Mouse (Mus musculus) embryonic facial prominence, embryonic 10.5 days (tissue): ENCODE measurements at regions not wholly inside any gene's neighbourhood (a gene's known extent, or its start where the extent isn't known, plus 50 kb on each side); places are given as distances from the start of the nearest gene placed in this dataset.
"Not testable (repeated sequence)": the region's sequence is repeated elsewhere in the genome, so short reads cannot be mapped to it uniquely, and the experiment has no call there.

Experiments
- DNase-seq: peaks from one replicate; pipeline ENCODE4 v3.0.0-alpha.2; 2017; ENCODE audit warnings: low spot score
- H3K27ac ChIP-seq: fragments of 300-500 bp; sonication (generic); replicated peaks from 2 replicates; pipeline ENCODE4 v1.5.1; 2016; ENCODE audit warnings: mild to moderate bottlenecking
- H3K27me3 ChIP-seq: fragments of 300-500 bp; sonication (generic); replicated peaks from 2 replicates; pipeline ENCODE4 v1.6.1; 2016; ENCODE audit warnings: low read depth, mild to moderate bottlenecking; ENCODE audit not compliant: poor library complexity, severe bottlenecking
- H3K36me3 ChIP-seq: fragments of 300-500 bp; sonication (generic); replicated peaks from 2 replicates; pipeline ENCODE4 v1.6.1; 2016; ENCODE audit warnings: mild to moderate bottlenecking, moderate library complexity
- H3K4me1 ChIP-seq: fragments of 300-500 bp; sonication (generic); 2 replicates; pipeline ENCODE4 v1.6.1; 2016
- H3K4me3 ChIP-seq: fragments of 300-500 bp; sonication (generic); 2 replicates; pipeline ENCODE4 v1.5.1; 2016; ENCODE audit warnings: mild to moderate bottlenecking, moderate library complexity
- H3K9me3 ChIP-seq: fragments of 300-500 bp; sonication (generic); 2 replicates; pipeline ENCODE4 v1.6.1; 2016; ENCODE audit warnings: mild to moderate bottlenecking
- WGBS: fragments of 180-500 bp; shearing (Covaris S2); methylation state at CpG from one replicate; pipeline ENCODE4 v1.1.7; 2016; 5-methylcytosine and 5-hydroxymethylcytosine counted together

DNA sequence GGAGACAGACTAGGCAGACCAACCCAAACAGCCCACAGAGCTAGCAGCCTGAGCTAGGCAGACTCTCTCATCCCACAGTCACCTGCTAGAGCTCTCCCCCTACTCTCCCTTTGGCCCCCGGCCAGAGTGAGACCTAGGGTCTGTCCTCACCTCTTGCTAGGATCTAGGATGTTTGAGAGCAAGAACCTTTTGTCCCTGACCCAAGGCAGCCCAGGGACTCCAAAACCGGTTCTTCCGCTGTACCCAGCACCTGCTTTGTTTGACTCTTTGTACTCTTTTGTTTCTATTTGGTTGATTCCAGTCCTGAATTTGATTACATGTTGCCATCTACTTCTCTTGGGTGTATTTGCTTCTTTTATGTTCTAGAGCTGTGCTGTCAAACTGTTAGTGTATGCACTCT lies 75.3 kb downstream of the H60c start:
- WGBS = 66% methylated on average over 3 of the region's 3 CpGs
- Histone ChIP-seq H3K4me1 (no peaks in the 10 kb centered on the region), H3K27ac (no peak overlapping the region), H3K36me3 (no peaks in the 10 kb centered on the region), H3K27me3 (no peaks in the 10 kb centered on the region), H3K4me3 (no peak overlapping the region), H3K9me3 (peaks cover 15% of the 10 kb centered on the region; the same call in 1 of the 2 replicates)
- no peak for DNase-seq

- Histone ChIP-seq H3K36me3 (no peaks in the 10 kb centered on the region), H3K4me3 (no peak overlapping the region), H3K27me3 (no peaks in the 10 kb centered on the region), H3K4me1 (no peaks in the 10 kb centered on the region), H3K27ac (no peak overlapping the region), H3K9me3 (peaks cover 19% of the 10 kb centered on the region; the same call in 1 of the 2 replicates)
- no peak for DNase-seq
- 86% methylated on average over 4 of the region's 4 CpGs for WGBS
These were observed 79.2 kb downstream of the H60c start for GRCm38 (mm10) chr10:3188361-3188760.

DNA sequence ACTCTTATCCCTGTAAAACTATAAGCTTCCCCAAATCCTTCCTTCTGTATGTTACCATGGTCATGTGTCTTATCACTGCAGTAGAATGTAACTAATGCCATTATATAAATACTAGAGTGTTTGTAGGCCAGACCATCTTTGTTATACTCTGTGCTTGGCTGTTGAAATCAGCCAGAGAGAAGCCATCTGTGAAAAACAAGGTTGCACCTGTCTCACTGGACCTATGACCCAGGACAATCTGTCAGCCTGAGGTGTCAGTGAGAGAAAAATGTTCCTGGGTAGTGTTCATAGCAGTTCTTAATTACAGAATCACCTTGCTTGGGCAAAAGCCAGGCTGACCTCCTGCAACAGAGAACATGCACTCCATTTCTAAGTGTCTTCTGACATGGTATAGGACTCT lies 87.5 kb downstream of the H60c start:
- Histone ChIP-seq H3K4me3 (no peak overlapping the region), H3K27me3 (no peaks in the 10 kb centered on the region), H3K9me3 (peaks cover 40% of the 10 kb centered on the region), H3K27ac (no peak overlapping the region), H3K4me1 (no peaks in the 10 kb centered on the region), H3K36me3 (no peaks in the 10 kb centered on the region)
- DNase-seq = no peak

DNA sequence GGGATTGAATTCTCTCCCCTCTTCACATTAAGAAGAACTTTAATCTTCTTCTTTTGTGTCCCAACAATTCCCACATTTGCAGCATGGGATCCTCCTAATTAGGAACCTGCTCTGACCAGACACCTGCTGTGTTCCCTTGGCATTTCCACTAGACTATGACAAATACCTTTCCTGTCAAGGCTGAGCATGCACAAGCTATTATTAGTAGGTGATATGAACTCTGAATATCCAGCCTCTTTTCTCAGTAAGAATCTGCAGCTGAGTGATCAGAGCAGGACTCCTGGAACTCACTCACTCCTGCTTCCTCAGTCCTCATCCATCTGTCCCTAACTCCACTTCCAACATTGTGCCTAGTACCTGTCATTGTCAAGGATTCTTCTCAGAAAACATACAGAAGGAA lies 94.0 kb downstream of the H60c start:
- H3K4me3 ChIP-seq = no peak overlapping the region
- no peaks in the 10 kb centered on the region for H3K36me3 ChIP-seq
- no peak for DNase-seq
- H3K27me3 ChIP-seq = no peaks in the 10 kb centered on the region
- H3K4me1 ChIP-seq = no peaks in the 10 kb centered on the region
- peaks cover 38% of the 10 kb centered on the region for H3K9me3 ChIP-seq
- no peak overlapping the region for H3K27ac ChIP-seq

DNA sequence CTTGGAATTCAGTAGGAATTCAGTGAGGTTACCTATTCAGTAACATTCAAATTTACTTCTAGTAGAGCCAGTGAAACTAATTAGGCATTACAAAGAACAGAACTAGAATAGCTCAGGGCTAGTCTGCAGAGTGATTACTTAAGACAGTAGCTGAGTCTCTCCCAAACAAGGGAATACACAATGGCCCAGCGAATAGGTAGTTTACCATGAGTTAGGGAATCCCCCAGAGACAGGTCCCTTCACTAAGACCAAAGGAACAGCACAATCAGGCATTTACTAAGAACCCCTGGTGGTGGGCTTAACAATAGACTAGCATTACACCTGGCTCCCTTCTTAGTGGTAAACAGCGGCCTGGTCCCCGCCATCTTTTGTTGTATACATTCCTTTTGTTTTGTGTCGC lies 94.6 kb downstream of the H60c start:
- not testable (repeated sequence) for H3K4me1 ChIP-seq, H3K27ac ChIP-seq, DNase-seq, H3K27me3 ChIP-seq, H3K36me3 ChIP-seq, H3K4me3 ChIP-seq
- H3K9me3 ChIP-seq = peaks cover 36% of the 10 kb centered on the region
- WGBS = 63% methylated on average over 4 of the region's 4 CpGs

DNA sequence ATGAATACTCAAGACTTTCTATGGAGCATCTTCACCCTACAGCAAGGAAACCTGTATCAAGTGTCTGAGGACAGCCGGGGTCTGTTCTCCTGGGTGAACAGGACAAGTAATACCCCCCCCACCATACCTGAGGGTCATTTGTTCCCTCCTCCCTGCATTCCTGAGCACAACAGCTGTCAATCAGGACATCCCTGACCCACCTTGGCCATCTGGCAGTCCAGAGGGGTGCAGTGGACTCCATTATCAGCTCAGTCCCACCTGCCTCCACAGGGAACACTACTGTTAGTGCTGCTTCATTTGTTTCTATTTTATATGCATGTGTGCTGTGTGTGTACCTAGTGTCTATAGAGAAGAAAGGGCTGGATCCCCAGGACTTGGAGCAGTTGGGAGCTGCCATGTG lies 95.3 kb downstream of the H60c start:
- Histone ChIP-seq H3K4me1 (no peaks in the 10 kb centered on the region), H3K27ac (no peak overlapping the region), H3K4me3 (no peak overlapping the region), H3K9me3 (peaks cover 38% of the 10 kb centered on the region), H3K27me3 (no peaks in the 10 kb centered on the region), H3K36me3 (no peaks in the 10 kb centered on the region)
- 91% methylated on average over 1 of the region's 1 CpGs for WGBS
- no peak for DNase-seq

DNA sequence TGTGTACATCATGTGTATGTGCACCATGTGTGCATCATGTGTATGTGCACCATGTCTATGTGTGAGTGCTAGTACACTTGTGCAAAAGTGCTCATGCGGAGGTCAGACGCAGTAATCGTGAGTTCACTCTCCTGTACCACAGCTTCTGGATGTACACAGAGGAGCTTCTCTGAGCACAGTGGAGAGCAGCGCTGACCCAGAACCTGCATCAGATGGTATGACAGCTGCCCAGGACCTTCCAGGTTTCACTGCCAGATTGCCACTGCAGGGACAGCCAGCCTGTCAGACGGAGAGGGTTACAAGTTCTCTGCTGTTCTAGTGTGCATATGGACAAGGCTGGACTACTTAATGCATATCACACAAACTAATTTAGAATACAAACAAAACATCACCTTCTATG lies 96.2 kb downstream of the H60c start:
- Histone ChIP-seq H3K4me1 (no peaks in the 10 kb centered on the region), H3K4me3 (no peak overlapping the region), H3K27ac (no peak overlapping the region), H3K9me3 (peaks cover 38% of the 10 kb centered on the region), H3K27me3 (no peaks in the 10 kb centered on the region), H3K36me3 (no peaks in the 10 kb centered on the region)
- 94% methylated on average over 5 of the region's 5 CpGs for WGBS
- DNase-seq = no peak

GRCm38 (mm10) chr10:3155542-3155941 lies 112.0 kb downstream of the H60c start:
- H3K9me3 ChIP-seq = peaks cover 70% of the 10 kb centered on the region
- H3K27me3 ChIP-seq = no peaks in the 10 kb centered on the region
- no peaks in the 10 kb centered on the region for H3K36me3 ChIP-seq
- WGBS = 83% methylated on average over 4 of the region's 4 CpGs
- H3K4me3 ChIP-seq = no peak overlapping the region
- H3K4me1 ChIP-seq = no peaks in the 10 kb centered on the region
- DNase-seq = no peak
- H3K27ac ChIP-seq = no peak overlapping the region

DNA sequence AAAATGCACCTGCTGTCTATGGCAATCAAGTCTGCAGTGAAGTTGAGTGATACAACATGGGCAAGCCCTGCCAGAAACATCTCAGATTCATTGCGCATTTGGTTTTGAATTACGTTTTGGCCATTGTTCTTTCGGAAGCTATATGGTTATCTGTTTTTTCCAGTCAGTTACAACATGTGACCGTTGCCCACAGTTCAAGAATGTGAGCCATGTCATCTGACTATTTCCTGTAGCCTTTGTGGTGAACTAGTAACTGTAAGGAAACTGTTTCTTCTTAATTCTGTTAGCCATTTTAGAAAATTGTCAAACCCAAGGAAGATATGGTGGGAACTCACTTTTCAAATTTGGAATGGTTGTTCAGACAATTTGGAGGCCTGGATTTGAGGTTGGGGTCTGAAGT lies 119.4 kb downstream of the H60c start:
- no peak for DNase-seq
- WGBS = 89% methylated on average over 4 of the region's 4 CpGs
- peaks cover 47% of the 10 kb centered on the region for H3K9me3 ChIP-seq
- H3K27ac ChIP-seq = no peak overlapping the region
- no peak overlapping the region for H3K4me3 ChIP-seq
- H3K27me3 ChIP-seq = no peaks in the 10 kb centered on the region
- no peaks in the 10 kb centered on the region for H3K36me3 ChIP-seq
- no peaks in the 10 kb centered on the region for H3K4me1 ChIP-seq

DNA sequence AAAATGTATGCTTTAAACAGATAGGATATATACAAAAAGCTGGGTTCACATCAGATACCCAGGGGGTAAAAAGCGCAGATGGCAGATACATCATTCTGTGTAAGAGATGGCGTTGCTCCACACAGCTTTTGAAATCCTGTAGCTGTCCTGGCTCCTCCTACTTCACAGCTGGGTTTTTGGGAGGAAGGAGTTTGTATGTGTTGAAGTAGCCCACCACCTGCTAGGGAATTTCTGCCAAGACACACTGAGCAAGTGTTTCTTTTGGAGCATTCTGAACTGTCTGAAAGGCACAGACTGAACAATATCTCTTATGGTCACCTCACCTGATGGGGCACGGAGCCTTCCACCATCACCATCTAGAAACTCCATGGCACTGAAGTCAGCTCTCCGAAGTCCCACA lies 128.3 kb downstream of the H60c start:
- H3K4me3 ChIP-seq = no peak overlapping the region
- peaks cover 62% of the 10 kb centered on the region for H3K9me3 ChIP-seq
- WGBS = 87% methylated on average over 4 of the region's 4 CpGs
- no peaks in the 10 kb centered on the region for H3K27me3 ChIP-seq
- no peak overlapping the region for H3K27ac ChIP-seq
- no peaks in the 10 kb centered on the region for H3K36me3 ChIP-seq
- H3K4me1 ChIP-seq = no peaks in the 10 kb centered on the region
- DNase-seq = no peak

DNA sequence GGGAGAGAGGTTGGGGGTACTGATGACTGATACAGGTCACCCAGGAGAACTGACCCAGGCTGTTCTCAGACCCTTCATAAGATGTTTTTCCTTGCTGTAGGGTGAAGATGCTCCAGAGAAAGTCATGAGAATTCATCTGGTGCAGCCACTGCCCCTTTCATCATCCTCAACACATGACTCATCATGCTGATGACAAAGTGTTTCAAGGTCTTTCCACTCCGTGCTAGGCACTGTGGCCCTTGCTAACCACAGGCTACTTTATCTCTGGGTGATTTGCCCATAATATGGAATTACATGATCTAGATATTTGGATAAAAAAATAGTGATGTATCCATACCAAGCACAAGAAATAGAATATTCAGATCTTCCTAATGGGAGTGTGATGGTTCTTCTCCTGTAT lies 140.1 kb downstream of the H60c start:
- Histone ChIP-seq H3K9me3 (peaks cover 84% of the 10 kb centered on the region), H3K4me3 (no peak overlapping the region), H3K4me1 (no peaks in the 10 kb centered on the region), H3K36me3 (no peaks in the 10 kb centered on the region), H3K27ac (no peak overlapping the region), H3K27me3 (no peaks in the 10 kb centered on the region)
- no peak for DNase-seq
- WGBS = 83% methylated on average over 1 of the region's 1 CpGs

- H3K4me1 ChIP-seq = no peaks in the 10 kb centered on the region
- H3K27me3 ChIP-seq = no peaks in the 10 kb centered on the region
- H3K9me3 ChIP-seq = peaks cover 80% of the 10 kb centered on the region
- no peaks in the 10 kb centered on the region for H3K36me3 ChIP-seq
- WGBS = 91% methylated on average over 3 of the region's 3 CpGs
- no peak overlapping the region for H3K4me3 ChIP-seq
- H3K27ac ChIP-seq = no peak overlapping the region
- no peak for DNase-seq
These were observed 150.0 kb downstream of the H60c start for GRCm38 (mm10) chr10:3117451-3118070.

DNA sequence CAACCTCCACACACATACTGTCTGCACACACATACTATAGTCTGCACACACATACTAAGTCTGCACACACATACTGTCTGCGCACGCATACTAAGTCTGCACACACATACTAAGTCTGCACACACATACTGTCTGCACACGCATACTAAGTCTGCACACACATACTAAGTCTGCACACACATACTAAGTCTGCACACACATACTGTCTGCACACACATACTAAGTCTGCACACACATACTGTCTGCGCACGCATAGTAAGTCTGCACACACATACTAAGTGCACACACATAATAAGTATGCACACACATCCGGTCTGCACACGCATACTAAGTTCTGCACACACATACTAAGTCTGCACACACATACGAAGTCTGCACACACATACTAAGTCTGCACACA lies 153.2 kb downstream of the H60c start:
- H3K9me3 ChIP-seq = peaks cover 54% of the 10 kb centered on the region
- H3K4me3 ChIP-seq, H3K27ac ChIP-seq, DNase-seq, H3K36me3 ChIP-seq, H3K4me1 ChIP-seq, H3K27me3 ChIP-seq: not testable (repeated sequence)
- 73% methylated on average over 5 of the region's 8 CpGs for WGBS

DNA sequence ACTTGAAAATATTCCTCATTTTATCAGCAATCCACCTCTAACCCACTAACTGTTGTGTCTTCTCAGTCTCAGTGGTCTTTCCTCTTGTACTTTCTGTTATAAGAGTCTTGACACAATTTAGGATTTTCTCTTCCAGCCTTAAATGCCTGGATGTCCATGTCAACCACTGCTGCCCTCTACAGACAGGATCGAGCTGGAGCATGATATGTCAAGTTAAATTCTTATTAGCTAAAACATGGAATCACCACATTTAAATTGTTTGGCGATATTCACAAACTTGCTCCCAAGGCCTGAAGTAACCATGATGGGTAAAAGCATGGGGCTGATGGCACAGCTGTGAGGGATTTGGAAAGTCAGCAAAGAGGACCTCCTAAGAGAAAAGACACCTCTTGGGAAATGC lies 159.6 kb downstream of the H60c start:
- H3K36me3 ChIP-seq, H3K27ac ChIP-seq, H3K4me3 ChIP-seq, H3K4me1 ChIP-seq, H3K27me3 ChIP-seq, DNase-seq: not testable (repeated sequence)
- peaks cover 66% of the 10 kb centered on the region for H3K9me3 ChIP-seq
- 83% methylated on average over 2 of the region's 2 CpGs for WGBS
